Mouse (Mus musculus) brain, adult 2 months (tissue): ENCODE measurements at regions not wholly inside any gene's neighbourhood (a gene's known extent, or its start where the extent isn't known, plus 50 kb on each side); places are given as distances from the start of the nearest gene placed in this dataset.
A peak's percentile ranks its signal among the peaks of the same experiment; 100 is the strongest.

Source experiments
- DNase-seq: peaks from one replicate; pipeline ENCODE4 v3.0.0; 2011; ENCODE audit warnings: low read depth, low spot score

GRCm38 (mm10) chr3:73223185-73223584, 165.6 kb upstream of the Slitrk3 start:
- no peak for DNase-seq

DNA sequence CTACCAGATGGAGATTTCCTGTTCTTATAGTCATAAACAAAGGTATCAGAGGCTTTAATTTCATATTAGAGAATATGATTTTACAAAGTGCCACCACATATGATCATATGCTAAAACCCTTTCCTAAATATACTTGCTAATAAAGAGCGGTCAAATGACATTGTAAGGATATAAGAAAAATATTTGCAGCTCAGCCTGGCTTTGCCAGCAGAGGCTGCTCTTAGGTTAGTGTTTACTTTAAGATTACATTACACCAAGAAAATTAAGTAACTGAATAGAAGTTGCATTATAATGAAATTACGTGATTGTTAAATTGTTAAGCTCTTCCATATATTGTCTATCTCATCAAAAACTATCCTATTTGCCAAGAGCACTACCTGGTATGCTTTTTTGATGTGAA, 159.6 kb upstream of the Slitrk3 start:
- peak; percentile 6 for DNase-seq
